Mouse (Mus musculus): Measurements from ENCODE around the gene Ehd2.

Gene Ehd2

GRCm38 (mm10) chr7:15949216-15949790, 18.1 kb downstream of the Ehd2 start:
- ATAC-seq (ENCODE audit: insufficient number of reproducible peaks, low FRiP score, low TSS enrichment): no peak

- peak; percentile 61 for ATAC-seq (ENCODE audit: insufficient number of reproducible peaks, low FRiP score, low TSS enrichment)
These were observed 18.9 kb downstream of the Ehd2 start for GRCm38 (mm10) chr7:15948381-15948941.

GRCm38 (mm10) chr7:15947653-15948260, 19.6 kb downstream of the Ehd2 start:
- no peak for ATAC-seq (ENCODE audit: insufficient number of reproducible peaks, low FRiP score, low TSS enrichment)

- peak; percentile 86 for ATAC-seq (ENCODE audit: insufficient number of reproducible peaks, low FRiP score, low TSS enrichment)
These were observed 21.4 kb downstream of the Ehd2 start, which contains the start of gene Nop53 for GRCm38 (mm10) chr7:15945721-15946536. Nop53 (minus strand) TSS chr7:15946074.

GRCm38 (mm10) chr7:15945211-15945610, 22.2 kb downstream of the Ehd2 start:
- ATAC-seq (ENCODE audit: insufficient number of reproducible peaks, low FRiP score, low TSS enrichment): no peak

GRCm38 (mm10) chr7:15944311-15944710, 23.1 kb downstream of the Ehd2 start:
- no peak for ATAC-seq (ENCODE audit: insufficient number of reproducible peaks, low FRiP score, low TSS enrichment)

- no peak for ATAC-seq (ENCODE audit: insufficient number of reproducible peaks, low FRiP score, low TSS enrichment)
These were observed 28.7 kb downstream of the Ehd2 start for GRCm38 (mm10) chr7:15938621-15939020.

GRCm38 (mm10) chr7:15937491-15937890, 29.9 kb downstream of the Ehd2 start:
- no peak for ATAC-seq (ENCODE audit: insufficient number of reproducible peaks, low FRiP score, low TSS enrichment)

- no peak for ATAC-seq (ENCODE audit: insufficient number of reproducible peaks, low FRiP score, low TSS enrichment)
These were observed 33.7 kb downstream of the Ehd2 start for GRCm38 (mm10) chr7:15933437-15934359.

GRCm38 (mm10) chr7:15931635-15932034, 35.7 kb downstream of the Ehd2 start:
- ATAC-seq (ENCODE audit: insufficient number of reproducible peaks, low FRiP score, low TSS enrichment): no peak

- ATAC-seq (ENCODE audit: insufficient number of reproducible peaks, low FRiP score, low TSS enrichment): no peak
These were observed 36.8 kb downstream of the Ehd2 start for GRCm38 (mm10) chr7:15930543-15930942.

GRCm38 (mm10) chr7:15929910-15930309, 37.5 kb downstream of the Ehd2 start:
- no peak for ATAC-seq (ENCODE audit: insufficient number of reproducible peaks, low FRiP score, low TSS enrichment)

GRCm38 (mm10) chr7:15922220-15922773, 45.1 kb downstream of the Ehd2 start, which contains the start of gene Selenow:
Selenow (minus strand) TSS chr7:15922402.
- ATAC-seq (ENCODE audit: insufficient number of reproducible peaks, low FRiP score, low TSS enrichment): peak; percentile 92

- no peak; the same call in 1 of the 2 replicates for ATAC-seq (ENCODE audit: insufficient number of reproducible peaks, low FRiP score, low TSS enrichment)
These were observed 45.6 kb downstream of the Ehd2 start for GRCm38 (mm10) chr7:15921796-15922195.

- no peak for ATAC-seq (ENCODE audit: insufficient number of reproducible peaks, low FRiP score, low TSS enrichment)
These were observed 46.6 kb downstream of the Ehd2 start for GRCm38 (mm10) chr7:15920645-15921190.

- ATAC-seq (ENCODE audit: insufficient number of reproducible peaks, low FRiP score, low TSS enrichment): no peak
These were observed 47.4 kb downstream of the Ehd2 start for GRCm38 (mm10) chr7:15919947-15920346.

GRCm38 (mm10) chr7:15918371-15918770, 49.0 kb downstream of the Ehd2 start:
- no peak for ATAC-seq (ENCODE audit: insufficient number of reproducible peaks, low FRiP score, low TSS enrichment)

- ATAC-seq (ENCODE audit: insufficient number of reproducible peaks, low FRiP score, low TSS enrichment): no peak
These were observed 50.4 kb downstream of the Ehd2 start for GRCm38 (mm10) chr7:15916996-15917395.

- no peak for ATAC-seq (ENCODE audit: insufficient number of reproducible peaks, low FRiP score, low TSS enrichment)
These were observed 51.1 kb downstream of the Ehd2 start for GRCm38 (mm10) chr7:15916134-15916723.

Measured in cerebellum, adult (tissue).